Mouse (Mus musculus) testis, adult 2 months (tissue): ENCODE measurements at regions not wholly inside any gene's neighbourhood (a gene's known extent, or its start where the extent isn't known, plus 50 kb on each side); places are given as distances from the start of the nearest gene placed in this dataset.

Experiments
- CTCF ChIP-seq: fragments of 200-500 bp; IDR thresholded peaks from 2 replicates; pipeline ENCODE4 v1.5.1; 2012; ENCODE audit warnings: low read depth, mild to moderate bottlenecking, inconsistent platforms, low read length, moderate library complexity; ENCODE audit not compliant: control insufficient read depth, insufficient read depth, insufficient replicate concordance
- POLR2A ChIP-seq: fragments of 200-500 bp; IDR thresholded peaks from 2 replicates; pipeline ENCODE4 v1.6.1; 2012; ENCODE audit warnings: low read depth, mild to moderate bottlenecking, inconsistent platforms, low read length, moderate library complexity; ENCODE audit not compliant: control insufficient read depth

DNA sequence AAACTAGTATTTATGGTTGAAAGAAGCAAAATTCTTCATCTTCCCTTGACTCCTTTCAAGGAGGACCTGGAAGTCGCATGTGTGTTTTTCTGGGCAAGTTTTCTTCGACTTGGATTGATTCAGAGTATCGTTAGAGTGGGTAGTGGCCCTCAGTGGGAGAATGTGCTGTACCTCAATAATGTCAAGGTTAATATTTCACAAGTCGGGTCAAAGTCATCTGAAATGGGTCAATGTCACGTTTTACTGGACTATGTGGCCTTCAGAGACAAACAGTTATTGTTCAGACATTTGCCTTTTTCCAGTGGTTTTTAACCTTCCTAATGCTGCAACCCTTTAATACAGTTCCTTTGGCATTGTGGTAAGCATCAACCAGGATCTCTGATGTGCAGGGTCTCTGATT is 102.8 kb upstream of the Abca1 start:
- TF ChIP-seq POLR2A = no peak
- TF ChIP-seq CTCF = no peak
